Mouse (Mus musculus): ENCODE data around the gene Ttl.

DNA sequence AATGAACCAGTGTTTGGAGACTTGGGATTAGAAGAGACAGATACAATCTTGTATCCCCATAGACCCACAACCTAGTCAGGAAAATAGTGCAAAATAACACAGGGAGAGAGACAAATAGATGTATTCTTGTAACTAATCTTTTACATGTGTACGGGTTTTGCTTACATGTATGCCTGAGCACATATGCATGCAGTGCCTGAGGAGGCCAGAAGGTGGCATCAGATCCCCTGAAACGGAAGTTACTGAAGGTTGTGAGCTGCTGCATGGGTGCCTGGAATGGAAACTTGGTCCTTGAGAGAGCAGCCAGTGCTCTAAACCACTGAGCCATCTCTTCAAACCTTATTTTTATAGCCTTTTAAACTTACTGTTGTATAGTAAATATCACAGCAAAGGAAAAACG, 12.6 kb downstream of the Ttl start:
- peak; percentile 39; the same call in 1 of the 2 replicates for TF ChIP-seq CTCF (IDR thresholded peaks at IDR 0.05; ENCODE audit: borderline replicate concordance, extremely low read depth, insufficient read depth, insufficient read length)
- no peak for TF ChIP-seq POLR2A (IDR thresholded peaks at IDR 0.05; ENCODE audit: borderline replicate concordance, extremely low read depth, insufficient read depth, insufficient read length, poor library complexity, severe bottlenecking)
